In genomic region chr2:146061421-146062300, GRCm38 (mm10) we compare ENCODE assay signal across 10 mouse cellular contexts.
DNase-seq lines count a peak whose midpoint lies in the region; ATAC-seq lines count a peak whose summit lies in the region.
"Had no signal": no experiment of that assay in that cellular context is flagged by ENCODE, and none has a peak within 500 bp of the region (broad histone marks: within the 10 kb centered on the region; RNA-seq: fewer than 3 reads in every experiment).

No protein-coding gene starts in this region.

- H3K4me1 ChIP-seq in liver, embryonic 15.5 days (replicated peaks), result no peaks in the 10 kb centered on the region
- no peaks in the 10 kb centered on the region for H3K4me1 ChIP-seq in liver, embryonic 12.5 days
- H3K4me1 ChIP-seq in forebrain, embryonic 11.5 days (replicated peaks; ENCODE audit: control insufficient read depth, insufficient read depth, low read length), result peaks cover 32% of the 10 kb centered on the region
- 0 out of 2 replicates have a peak, but pooled peaks cover 4% of the 10 kb centered on the region for H3K4me1 ChIP-seq in intestine, embryonic 16.5 days (ENCODE audit: control insufficient read depth, insufficient read depth, low read length)

- no peaks in the 10 kb centered on the region for H3K9me3 ChIP-seq in liver, embryonic 15.5 days (replicated peaks)
- H3K9me3 ChIP-seq in liver, embryonic 12.5 days (replicated peaks), result no peaks in the 10 kb centered on the region
- H3K9me3 ChIP-seq in forebrain, embryonic 11.5 days (ENCODE audit: control insufficient read depth, low read length), result no peaks in the 10 kb centered on the region
- no peaks in the 10 kb centered on the region for H3K9me3 ChIP-seq in intestine, embryonic 16.5 days (ENCODE audit: control insufficient read depth, low read length)
- H3K9me3 ChIP-seq: limb, embryonic 15.5 days had no signal

- H3K27me3 ChIP-seq in liver, embryonic 15.5 days, result no peaks in the 10 kb centered on the region
- H3K27me3 ChIP-seq in liver, embryonic 12.5 days (replicated peaks), result no peaks in the 10 kb centered on the region
- no peaks in the 10 kb centered on the region for H3K27me3 ChIP-seq in forebrain, embryonic 11.5 days (ENCODE audit: control insufficient read depth, insufficient read depth, low read length)
- no peaks in the 10 kb centered on the region for H3K27me3 ChIP-seq in intestine, embryonic 16.5 days (replicated peaks; ENCODE audit: control insufficient read depth, insufficient read depth, low read length)
- H3K27me3 ChIP-seq: limb, embryonic 15.5 days had no signal

- ATAC-seq in liver, embryonic 15.5 days (ENCODE audit: insufficient read depth), result no peak
- no peak for ATAC-seq in liver, embryonic 12.5 days
- ATAC-seq in forebrain, embryonic 11.5 days (replicated peaks; ENCODE audit: low FRiP score), result peak; percentile 43
- no peak for ATAC-seq in intestine, embryonic 16.5 days

- DNase-seq in forebrain, embryonic 11.5 days (ENCODE audit: low spot score), result no peak
- DNase-seq in retina, embryonic 14.5 days (ENCODE audit: low spot score), result peak; percentile 55
- DNase-seq in spleen, adult 12 weeks (ENCODE audit: low spot score), result no peak
- DNase-seq in kidney, postnatal 36 days, result no peak
- DNase-seq: adrenal gland, adult 8-10 months; cerebellum, adult 9-11 months had no signal

- no peak overlapping the region for H3K9ac ChIP-seq in liver, embryonic 15.5 days
- no peak overlapping the region for H3K9ac ChIP-seq in liver, embryonic 12.5 days
- H3K9ac ChIP-seq in forebrain, embryonic 11.5 days (ENCODE audit: low read length), result peak overlapping the region; percentile 20; the same call in 1 of the 2 replicates
- no peak overlapping the region for H3K9ac ChIP-seq in intestine, embryonic 16.5 days (ENCODE audit: low read depth, low read length)
- H3K9ac ChIP-seq: limb, embryonic 15.5 days had no signal

- H3K27ac ChIP-seq in liver, embryonic 15.5 days (replicated peaks), result no peak overlapping the region
- H3K27ac ChIP-seq in liver, embryonic 12.5 days, result no peak overlapping the region
- H3K27ac ChIP-seq in forebrain, embryonic 11.5 days (ENCODE audit: low read depth, low read length), result peak overlapping the region; percentile 82
- no peak overlapping the region for H3K27ac ChIP-seq in intestine, embryonic 16.5 days (ENCODE audit: low read length)
- H3K27ac ChIP-seq: limb, embryonic 15.5 days had no signal

- H3K4me2 ChIP-seq in liver, embryonic 15.5 days, result peak overlapping the region; percentile 16; the same call in 1 of the 2 replicates
- H3K4me2 ChIP-seq in liver, embryonic 12.5 days, result no peak overlapping the region
- peak overlapping the region; percentile 40 for H3K4me2 ChIP-seq in forebrain, embryonic 11.5 days (ENCODE audit: low read depth, low read length, severe bottlenecking)
- H3K4me2 ChIP-seq in intestine, embryonic 16.5 days (ENCODE audit: low read depth, low read length), result 0 out of 2 replicates have a peak overlapping the region, but pooled peaks have one; percentile 9

- H3K36me3 ChIP-seq in liver, embryonic 15.5 days (replicated peaks), result no peaks in the 10 kb centered on the region
- no peaks in the 10 kb centered on the region for H3K36me3 ChIP-seq in liver, embryonic 12.5 days
- H3K36me3 ChIP-seq in forebrain, embryonic 11.5 days (ENCODE audit: control insufficient read depth, insufficient read depth, low read length), result no peaks in the 10 kb centered on the region
- H3K36me3 ChIP-seq in intestine, embryonic 16.5 days (ENCODE audit: control insufficient read depth, insufficient read depth, low read length), result no peaks in the 10 kb centered on the region
- H3K36me3 ChIP-seq: limb, embryonic 15.5 days had no signal

- no peak overlapping the region for H3K4me3 ChIP-seq in liver, embryonic 15.5 days (replicated peaks)
- no peak overlapping the region for H3K4me3 ChIP-seq in liver, embryonic 12.5 days
- H3K4me3 ChIP-seq in forebrain, embryonic 11.5 days (ENCODE audit: low read depth, low read length), result no peak overlapping the region
- H3K4me3 ChIP-seq in intestine, embryonic 16.5 days (ENCODE audit: low read length), result no peak overlapping the region
- H3K4me3 ChIP-seq: limb, embryonic 15.5 days had no signal

- WGBS in liver, embryonic 15.5 days (ENCODE audit: insufficient replicate concordance), result 64% methylated on average over 16 of the region's 16 CpGs
- 75% methylated on average over 16 of the region's 16 CpGs for WGBS in liver, embryonic 12.5 days (ENCODE audit: insufficient replicate concordance)
- 43% methylated on average over 16 of the region's 16 CpGs for WGBS in forebrain, embryonic 11.5 days
- 59% methylated on average over 16 of the region's 16 CpGs for WGBS in intestine, embryonic 16.5 days
